Mouse (Mus musculus) 3134 (cell line): Measurements from ENCODE around the gene S1pr1.
A peak's percentile ranks its signal among the peaks of the same experiment; 100 is the strongest.

Source experiments
- DNase-seq: peaks from one replicate; pipeline ENCODE4 v3.0.0-alpha.2; 2011; ENCODE audit warnings: low spot score; ENCODE audit not compliant: insufficient read length; ENCODE audit errors: extremely low read depth

Gene S1pr1

GRCm38 (mm10) chr3:115713417-115714048 is 1.3 kb downstream of the S1pr1 start:
- no peak for DNase-seq

GRCm38 (mm10) chr3:115712808-115713200 is 2.1 kb downstream of the S1pr1 start:
- DNase-seq, result peak; percentile 32

GRCm38 (mm10) chr3:115711924-115712807 is 2.7 kb downstream of the S1pr1 start:
- no peak for DNase-seq

GRCm38 (mm10) chr3:115711393-115711792 is 3.5 kb downstream of the S1pr1 start:
- no peak for DNase-seq

- no peak for DNase-seq
Measured at GRCm38 (mm10) chr3:115710051-115710450, 4.8 kb downstream of the S1pr1 start.

GRCm38 (mm10) chr3:115709118-115709574 is 5.7 kb downstream of the S1pr1 start:
- DNase-seq, result no peak

- DNase-seq, result no peak
Measured at GRCm38 (mm10) chr3:115706736-115707135, 8.1 kb downstream of the S1pr1 start.

GRCm38 (mm10) chr3:115704254-115704908 is 10.5 kb downstream of the S1pr1 start:
- DNase-seq, result no peak

GRCm38 (mm10) chr3:115703720-115704119 is 11.2 kb downstream of the S1pr1 start:
- DNase-seq, result no peak

- DNase-seq, result no peak
Measured at GRCm38 (mm10) chr3:115702089-115702488, 12.8 kb downstream of the S1pr1 start.

GRCm38 (mm10) chr3:115695194-115695891 is 19.5 kb downstream of the S1pr1 start:
- DNase-seq, result no peak

- no peak for DNase-seq
Measured at GRCm38 (mm10) chr3:115694168-115694567, 20.7 kb downstream of the S1pr1 start.

- no peak for DNase-seq
Measured at GRCm38 (mm10) chr3:115693390-115693789, 21.5 kb downstream of the S1pr1 start.

GRCm38 (mm10) chr3:115692857-115693256 is 22.0 kb downstream of the S1pr1 start:
- DNase-seq, result no peak

- no peak for DNase-seq
Measured at GRCm38 (mm10) chr3:115692384-115692783, 22.5 kb downstream of the S1pr1 start.

GRCm38 (mm10) chr3:115689920-115690319 is 25.0 kb downstream of the S1pr1 start:
- no peak for DNase-seq

GRCm38 (mm10) chr3:115689352-115689751 is 25.5 kb downstream of the S1pr1 start:
- DNase-seq, result peak; percentile 49

GRCm38 (mm10) chr3:115687821-115688220 is 27.1 kb downstream of the S1pr1 start:
- no peak for DNase-seq

- DNase-seq, result no peak
Measured at GRCm38 (mm10) chr3:115682328-115683088, 32.4 kb downstream of the S1pr1 start.

- DNase-seq, result no peak
Measured at GRCm38 (mm10) chr3:115681184-115681583, 33.7 kb downstream of the S1pr1 start.
